Mouse (Mus musculus) heart, embryonic 11.5 days (tissue): ENCODE results near the gene Ifngr1. TPM values are rescaled to one million over a fixed set of nuclear protein-coding genes. Genes with fewer than 3 reads are reported as not detected.

Source experiments
- ATAC-seq: fragments of 200-750 bp; cut with Nextera tagmentation; replicated peaks from 2 replicates; pipeline ENCODE4 v1.8.0; 2017; ENCODE audit warnings: moderate library complexity; ENCODE audit not compliant: insufficient number of reproducible peaks, low FRiP score, low TSS enrichment
- H3K27ac ChIP-seq: fragments of 300-500 bp; sonication (generic); 2 replicates; pipeline ENCODE4 v1.5.1; 2014; ENCODE audit warnings: mild to moderate bottlenecking, low read depth, low read length
- H3K27me3 ChIP-seq: fragments of 300-500 bp; sonication (generic); 2 replicates; pipeline ENCODE4 v1.6.1; 2014; ENCODE audit warnings: mild to moderate bottlenecking, low read length, mixed read lengths; ENCODE audit not compliant: control insufficient read depth, insufficient read depth
- H3K36me3 ChIP-seq: fragments of 300-500 bp; sonication (generic); 2 replicates; pipeline ENCODE4 v1.6.1; 2014; ENCODE audit warnings: mild to moderate bottlenecking, low read length, moderate library complexity, mixed read lengths; ENCODE audit not compliant: control insufficient read depth, insufficient read depth
- H3K4me1 ChIP-seq: fragments of 300-500 bp; sonication (generic); 2 replicates; pipeline ENCODE4 v1.6.1; 2014; ENCODE audit warnings: low read length; ENCODE audit not compliant: control insufficient read depth, insufficient read depth
- H3K4me2 ChIP-seq: fragments of 300-500 bp; sonication (generic); 2 replicates; pipeline ENCODE4 v1.6.1; 2014; ENCODE audit warnings: mild to moderate bottlenecking, moderate library complexity
- H3K4me3 ChIP-seq: fragments of 300-500 bp; sonication (generic); 2 replicates; pipeline ENCODE4 v1.5.1; 2014; ENCODE audit warnings: low read depth, low read length
- H3K9ac ChIP-seq: fragments of 300-500 bp; sonication (generic); 2 replicates; pipeline ENCODE4 v1.6.1; 2014; ENCODE audit warnings: mild to moderate bottlenecking, low read depth, low read length, moderate library complexity
- H3K9me3 ChIP-seq: fragments of 300-500 bp; sonication (generic); replicated peaks from 2 replicates; pipeline ENCODE4 v1.6.1; 2016; ENCODE audit warnings: low read length; ENCODE audit not compliant: control insufficient read depth
- WGBS: fragments of 180-500 bp; shearing (Covaris S2); extraction: QIAGEN DNeasy Blood & Tissue Kit; methylation state at CpG from one replicate; pipeline ENCODE4 v1.1.7; 2014; ENCODE audit not compliant: insufficient replicate concordance; 5-methylcytosine and 5-hydroxymethylcytosine counted together
- polyA plus RNA-seq: library from polyadenylated mRNA; unstranded; fragments of >200 nt; fragmentation: Nextera tagmentation; extraction: Ambion mirVana; gene quantifications from 2 replicates; pipeline ENCODE4 v1.2.1, GENCODE M21; 2014

The Ifngr1 gene
- polyA plus RNA-seq, 1 experiment from 2014 or later = 35.0 TPM

GRCm38 (mm10) chr10:19609125-19609524, 17.4 kb downstream of the Ifngr1 start:
- Histone ChIP-seq H3K27me3 (no peaks in the 10 kb centered on the region), H3K4me2 (no peak overlapping the region), H3K27ac (no peak overlapping the region), H3K36me3 (peaks cover 15% of the 10 kb centered on the region; the same call in 1 of the 2 replicates), H3K4me1 (peaks cover 10% of the 10 kb centered on the region), H3K9me3 (no peaks in the 10 kb centered on the region), H3K9ac (no peak overlapping the region), H3K4me3 (no peak overlapping the region)
- no peak for ATAC-seq
- 56% methylated on average over 14 of the region's 14 CpGs for WGBS

DNA sequence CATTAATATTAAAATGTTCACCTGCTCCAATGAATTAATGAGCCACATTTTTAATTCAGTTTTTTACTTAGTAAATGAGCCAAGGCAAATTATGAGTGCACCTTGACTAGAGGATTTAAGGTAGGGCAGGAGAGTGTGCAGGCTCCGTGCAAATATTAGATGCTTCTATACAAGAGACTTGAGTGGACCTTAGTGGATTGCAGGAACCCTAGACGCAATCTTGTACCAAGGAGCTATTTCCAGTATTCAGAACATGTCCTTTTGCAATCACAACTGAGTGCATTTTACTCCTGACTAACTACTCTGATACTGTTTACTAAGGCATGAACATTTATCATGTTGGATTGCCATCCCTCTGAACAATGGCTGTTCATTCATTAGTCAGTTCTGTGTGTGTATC, 19.9 kb downstream of the Ifngr1 start:
- Histone ChIP-seq H3K36me3 (peaks cover 8% of the 10 kb centered on the region; the same call in 1 of the 2 replicates), H3K9me3 (no peaks in the 10 kb centered on the region)

GRCm38 (mm10) chr10:19613111-19613753, 21.5 kb downstream of the Ifngr1 start:
- H3K4me2 ChIP-seq = peak overlapping the region; percentile 10
- peak overlapping the region; percentile 59 for H3K27ac ChIP-seq
- H3K9me3 ChIP-seq = no peaks in the 10 kb centered on the region
- H3K36me3 ChIP-seq = 0 out of 2 replicates have a peak, but pooled peaks cover 2% of the 10 kb centered on the region
- ATAC-seq = no peak
- H3K4me1 ChIP-seq = peaks cover 10% of the 10 kb centered on the region
- H3K4me3 ChIP-seq = no peak overlapping the region
- H3K9ac ChIP-seq = no peak overlapping the region
- 31% methylated on average over 7 of the region's 7 CpGs for WGBS
- no peaks in the 10 kb centered on the region for H3K27me3 ChIP-seq

More for the DNA sequence above, 19.9 kb downstream of the Ifngr1 start:
- Histone ChIP-seq H3K27ac (no peak overlapping the region), H3K4me3 (no peak overlapping the region), H3K9ac (no peak overlapping the region), H3K27me3 (no peaks in the 10 kb centered on the region), H3K4me2 (no peak overlapping the region), H3K4me1 (peaks cover 10% of the 10 kb centered on the region)
- ATAC-seq = no peak
- WGBS = 51% methylated on average over 2 of the region's 2 CpGs

DNA sequence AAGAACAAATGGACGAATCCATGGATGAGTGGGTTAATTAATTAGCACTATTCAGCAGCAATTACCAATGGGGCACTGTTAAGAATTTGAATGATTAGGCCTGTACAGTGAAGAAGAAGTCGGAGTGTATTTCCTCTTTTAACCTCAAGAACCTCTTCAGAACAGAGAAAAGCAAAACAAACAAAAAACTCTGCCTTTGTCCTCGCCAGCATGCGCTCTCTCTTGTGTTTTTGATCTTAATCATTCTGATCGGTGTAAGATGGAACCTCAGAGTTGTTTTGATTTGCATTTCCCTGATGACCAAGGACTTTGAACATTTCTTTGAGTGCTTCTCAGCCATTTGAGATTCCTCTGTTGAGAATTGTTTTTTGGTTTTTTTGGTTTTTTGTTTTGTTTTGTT, 28.0 kb downstream of the Ifngr1 start:
- H3K36me3 ChIP-seq = no peaks in the 10 kb centered on the region
- no peaks in the 10 kb centered on the region for H3K27me3 ChIP-seq
- no peaks in the 10 kb centered on the region for H3K9me3 ChIP-seq
- no peak overlapping the region for H3K9ac ChIP-seq
- WGBS = 61% methylated on average over 5 of the region's 5 CpGs
- no peak overlapping the region for H3K4me2 ChIP-seq
- H3K4me1 ChIP-seq = no peaks in the 10 kb centered on the region; the same call in 1 of the 2 replicates
- H3K27ac ChIP-seq = no peak overlapping the region
- ATAC-seq = no peak
- no peak overlapping the region for H3K4me3 ChIP-seq

DNA sequence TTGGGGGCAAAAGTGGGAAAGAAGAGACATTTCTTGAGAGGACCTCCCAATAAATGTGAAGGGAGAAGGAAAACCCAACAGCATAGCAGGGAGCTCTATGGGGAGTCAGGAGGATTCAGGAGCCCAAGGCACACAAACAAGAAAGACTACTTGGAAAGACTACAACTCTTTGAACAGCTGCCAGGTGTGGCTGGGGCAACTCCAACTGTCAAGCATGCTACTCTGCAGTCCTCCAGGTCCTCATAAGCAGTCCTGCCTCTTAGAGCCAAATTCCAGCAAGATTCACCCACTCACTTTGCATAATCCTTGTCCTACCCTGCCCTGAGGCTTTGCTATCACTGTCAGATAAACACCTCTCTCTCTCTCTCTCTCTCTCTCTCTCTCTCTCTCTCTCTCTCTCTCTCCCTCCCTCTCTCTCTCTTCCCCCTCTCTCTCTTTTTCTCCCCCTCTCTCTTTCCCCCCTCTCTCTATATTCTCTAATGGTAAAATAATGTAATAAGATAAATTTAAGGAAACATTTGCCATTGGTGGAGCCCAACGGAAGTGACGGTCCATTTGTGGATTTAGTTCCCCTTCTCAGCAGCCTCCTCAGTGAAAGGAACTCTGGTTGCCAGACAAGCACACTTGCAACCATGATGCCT, 29.8 kb downstream of the Ifngr1 start, which contains the start of gene Il22ra2:
TSS of gene Il22ra2 (plus strand) at position 591 of the 641 bp plus-strand sequence.
- 80% methylated on average over 2 of the region's 2 CpGs for WGBS
- no peak within 1 kb of the TSS for H3K4me2 ChIP-seq

DNA sequence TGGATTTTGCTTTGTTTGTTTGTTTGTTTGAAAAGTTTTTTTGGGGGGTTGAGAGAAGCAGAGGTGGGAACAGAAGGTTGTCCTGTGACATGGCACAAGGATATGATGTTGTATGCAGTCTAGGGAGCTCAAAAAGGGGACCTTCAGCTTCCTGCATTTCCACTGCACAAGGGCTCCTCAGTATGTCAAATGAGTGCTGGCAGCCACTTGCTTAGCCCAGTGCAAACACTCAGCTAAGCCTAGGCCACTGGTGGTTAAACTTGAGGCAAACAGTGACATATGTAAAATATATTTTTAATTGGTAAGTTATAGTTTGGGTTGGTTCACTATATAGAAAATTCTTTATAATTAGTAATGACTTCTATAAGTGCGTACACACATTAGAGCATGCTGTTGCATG, 32.9 kb downstream of the Ifngr1 start:
- ATAC-seq = no peak
- H3K4me2 ChIP-seq = no peak overlapping the region
- no peaks in the 10 kb centered on the region for H3K9me3 ChIP-seq
- H3K27me3 ChIP-seq = no peaks in the 10 kb centered on the region
- H3K4me3 ChIP-seq = no peak overlapping the region
- no peak overlapping the region for H3K9ac ChIP-seq
- H3K27ac ChIP-seq = no peak overlapping the region
- no peaks in the 10 kb centered on the region for H3K4me1 ChIP-seq
- no peaks in the 10 kb centered on the region for H3K36me3 ChIP-seq
- WGBS = 82% methylated on average over 1 of the region's 1 CpGs

More for the DNA sequence above, 29.8 kb downstream of the Ifngr1 start, which contains the start of gene Il22ra2:
- no peaks in the 10 kb centered on the region for H3K36me3 ChIP-seq
- ATAC-seq = no peak
- no peaks in the 10 kb centered on the region for H3K4me1 ChIP-seq
- no peak within 1 kb of the TSS for H3K27ac ChIP-seq
- H3K4me3 ChIP-seq = no peak within 1 kb of the TSS
- H3K9me3 ChIP-seq = no peaks in the 10 kb centered on the region
- H3K27me3 ChIP-seq = no peaks in the 10 kb centered on the region
- H3K9ac ChIP-seq = no peak within 1 kb of the TSS

DNA sequence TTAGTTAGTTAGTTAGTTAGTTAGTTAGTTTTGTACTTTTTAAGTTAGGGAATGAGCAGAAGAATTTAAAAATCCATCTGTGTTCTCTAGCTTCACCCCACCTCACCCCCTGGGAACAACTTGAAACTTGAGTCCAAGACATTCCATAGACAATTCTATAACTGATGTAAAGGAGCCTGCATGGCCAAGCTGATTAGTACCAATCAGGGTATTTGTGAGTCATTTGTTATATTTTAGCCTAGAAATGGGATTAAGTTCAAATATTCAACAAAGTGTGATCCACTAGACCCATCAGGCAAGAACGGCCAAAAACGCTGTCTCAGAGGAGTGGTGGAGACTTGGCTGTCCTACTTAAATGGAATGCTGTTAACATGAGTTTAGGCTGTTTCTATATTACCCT, 35.6 kb downstream of the Ifngr1 start:
- H3K36me3 ChIP-seq = no peaks in the 10 kb centered on the region
- H3K27me3 ChIP-seq = no peaks in the 10 kb centered on the region
- no peak overlapping the region for H3K27ac ChIP-seq
- no peaks in the 10 kb centered on the region for H3K9me3 ChIP-seq
- no peak for ATAC-seq
- H3K9ac ChIP-seq = no peak overlapping the region
- H3K4me1 ChIP-seq = no peaks in the 10 kb centered on the region
- no peak overlapping the region for H3K4me3 ChIP-seq
- H3K4me2 ChIP-seq = no peak overlapping the region
- 90% methylated on average over 2 of the region's 2 CpGs for WGBS

- Histone ChIP-seq H3K9me3 (no peaks in the 10 kb centered on the region), H3K36me3 (no peaks in the 10 kb centered on the region), H3K4me1 (no peaks in the 10 kb centered on the region), H3K27ac (no peak overlapping the region), H3K4me3 (no peak overlapping the region), H3K27me3 (no peaks in the 10 kb centered on the region), H3K9ac (no peak overlapping the region), H3K4me2 (no peak overlapping the region)
- no peak for ATAC-seq
- WGBS = 81% methylated on average over 4 of the region's 4 CpGs
Observed at GRCm38 (mm10) chr10:19627748-19628147, 36.0 kb downstream of the Ifngr1 start.
